Mouse (Mus musculus) fibroblast of lung, adult 2 months (primary cell): Measurements from ENCODE around the gene Kpna3.
"Not testable (repeated sequence)": the region's sequence is repeated elsewhere in the genome, so short reads cannot be mapped to it uniquely, and the experiment has no call there.

Experiments used
- DNase-seq: peaks from one replicate; pipeline ENCODE4 v3.0.0-alpha.2; 2011; ENCODE audit warnings: low read depth

Gene Kpna3

GRCm38 (mm10) chr14:61394745-61395144 is 44.9 kb downstream of the Kpna3 start:
- DNase-seq = no peak

GRCm38 (mm10) chr14:61390586-61390985 is 49.1 kb downstream of the Kpna3 start:
- no peak for DNase-seq

GRCm38 (mm10) chr14:61367290-61367689 is 72.4 kb downstream of the Kpna3 start:
- no peak for DNase-seq

GRCm38 (mm10) chr14:61364656-61365055 is 75.0 kb downstream of the Kpna3 start:
- DNase-seq = no peak

- DNase-seq = no peak
Measured at GRCm38 (mm10) chr14:61363734-61364133, 75.9 kb downstream of the Kpna3 start.

GRCm38 (mm10) chr14:61362268-61362667 is 77.4 kb downstream of the Kpna3 start:
- DNase-seq = no peak

- DNase-seq = no peak
Measured at GRCm38 (mm10) chr14:61360981-61361511, 78.6 kb downstream of the Kpna3 start.

- DNase-seq = peak; percentile 84
Measured at GRCm38 (mm10) chr14:61360131-61360980, 79.3 kb downstream of the Kpna3 start, which contains the start of gene Ebpl. Gene Ebpl, minus strand, starts transcription at chr14:61360439.

- DNase-seq = no peak
Measured at GRCm38 (mm10) chr14:61354251-61355235, 85.1 kb downstream of the Kpna3 start.

GRCm38 (mm10) chr14:61350808-61351207 is 88.9 kb downstream of the Kpna3 start:
- DNase-seq = no peak

GRCm38 (mm10) chr14:61349876-61350275 is 89.8 kb downstream of the Kpna3 start:
- no peak for DNase-seq

- DNase-seq = no peak
Measured at GRCm38 (mm10) chr14:61346827-61347698, 92.6 kb downstream of the Kpna3 start.

GRCm38 (mm10) chr14:61344590-61344989 is 95.1 kb downstream of the Kpna3 start:
- DNase-seq = no peak

GRCm38 (mm10) chr14:61339381-61339780 is 100.3 kb downstream of the Kpna3 start:
- no peak for DNase-seq

- DNase-seq = no peak
Measured at GRCm38 (mm10) chr14:61330996-61331561, 108.6 kb downstream of the Kpna3 start.

GRCm38 (mm10) chr14:61330591-61330990 is 109.1 kb downstream of the Kpna3 start:
- no peak for DNase-seq

- DNase-seq = no peak
Measured at GRCm38 (mm10) chr14:61327618-61328450, 111.8 kb downstream of the Kpna3 start.

- DNase-seq = not testable (repeated sequence)
Measured at GRCm38 (mm10) chr14:61327007-61327406, 112.7 kb downstream of the Kpna3 start.

GRCm38 (mm10) chr14:61322740-61323139 is 116.9 kb downstream of the Kpna3 start:
- DNase-seq = no peak

GRCm38 (mm10) chr14:61321200-61321599 is 118.5 kb downstream of the Kpna3 start:
- no peak for DNase-seq
